ENCODE assay signal across 21 mouse cellular contexts in the genomic region with DNA sequence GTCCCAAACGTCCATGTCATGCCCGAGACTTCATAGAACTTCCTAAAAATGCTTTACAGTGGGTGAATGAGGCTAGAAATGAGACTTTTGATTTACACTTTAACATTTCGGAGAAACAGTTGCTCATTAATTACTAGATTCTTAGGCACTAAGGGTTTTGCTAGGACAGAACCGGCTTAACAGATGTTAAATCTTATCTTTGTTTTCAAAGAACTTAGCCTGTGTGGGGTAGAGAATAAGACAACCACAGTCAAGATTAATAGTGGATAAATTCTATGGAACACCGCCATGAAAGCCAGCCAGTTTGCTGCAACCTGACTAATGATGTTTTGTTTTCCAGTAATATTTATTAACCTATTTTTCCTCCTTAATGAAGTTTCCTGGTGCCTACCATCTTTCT.
A peak's percentile ranks its signal among the peaks of the same experiment; 100 is the strongest.
DNase-seq lines count a peak whose midpoint lies in the region; ATAC-seq lines count a peak whose summit lies in the region.
"Had no signal": no experiment of that assay in that cellular context is flagged by ENCODE, and none has a peak within 500 bp of the region (broad histone marks: within the 10 kb centered on the region; RNA-seq: fewer than 3 reads in every experiment).

No protein-coding gene starts in this region.

- no peaks in the 10 kb centered on the region for H3K4me1 ChIP-seq in kidney, embryonic 15.5 days
- H3K4me1 ChIP-seq: embryonic facial prominence, embryonic 13.5 days; embryonic facial prominence, embryonic 15.5 days; forebrain, embryonic 10.5 days; forebrain, embryonic 12.5 days had no signal

- no peak overlapping the region for H3K27ac ChIP-seq in kidney, embryonic 15.5 days
- H3K27ac ChIP-seq: embryonic facial prominence, embryonic 13.5 days; embryonic facial prominence, embryonic 15.5 days; forebrain, embryonic 10.5 days; forebrain, embryonic 12.5 days had no signal

- no peaks in the 10 kb centered on the region for H3K36me3 ChIP-seq in kidney, embryonic 15.5 days
- H3K36me3 ChIP-seq: embryonic facial prominence, embryonic 13.5 days; embryonic facial prominence, embryonic 15.5 days; forebrain, embryonic 10.5 days; forebrain, embryonic 12.5 days had no signal

- H3K4me2 ChIP-seq in kidney, embryonic 15.5 days = no peak overlapping the region
- H3K4me2 ChIP-seq: embryonic facial prominence, embryonic 13.5 days; embryonic facial prominence, embryonic 15.5 days; forebrain, embryonic 12.5 days had no signal

- DNase-seq in kidney, adult 11 months = no peak
- peak; percentile 5 for DNase-seq in kidney, postnatal 14 days
- DNase-seq in kidney, postnatal 25 days = no peak
- DNase-seq: adrenal gland, adult 2 months; adrenal gland, postnatal 10 days; adrenal gland, postnatal 25 days; cerebellum, adult 11 months; cerebellum, adult 18-20 months; cerebellum, adult 8-10 months; cerebellum, adult 9-11 months; cerebellum, postnatal 14 days; cerebellum, postnatal 36 days; embryo, embryonic 11 days had no signal

- no peak overlapping the region for H3K4me3 ChIP-seq in kidney, embryonic 15.5 days (replicated peaks)
- H3K4me3 ChIP-seq: embryonic facial prominence, embryonic 13.5 days; embryonic facial prominence, embryonic 15.5 days; erythroblast, embryonic 14.5 days; forebrain, embryonic 10.5 days; forebrain, embryonic 12.5 days had no signal

- no peaks in the 10 kb centered on the region for H3K9me3 ChIP-seq in kidney, embryonic 15.5 days (replicated peaks)
- H3K9me3 ChIP-seq: embryonic facial prominence, embryonic 13.5 days; embryonic facial prominence, embryonic 15.5 days; forebrain, embryonic 10.5 days; forebrain, embryonic 12.5 days had no signal

- no peak overlapping the region for H3K9ac ChIP-seq in kidney, embryonic 15.5 days
- H3K9ac ChIP-seq: embryonic facial prominence, embryonic 13.5 days; embryonic facial prominence, embryonic 15.5 days; forebrain, embryonic 12.5 days had no signal

- H3K27me3 ChIP-seq in kidney, embryonic 15.5 days = no peaks in the 10 kb centered on the region
- H3K27me3 ChIP-seq: embryonic facial prominence, embryonic 13.5 days; embryonic facial prominence, embryonic 15.5 days; forebrain, embryonic 12.5 days had no signal

- 54% methylated on average over 5 of the region's 5 CpGs for WGBS in kidney, embryonic 15.5 days

- 0 out of 2 replicates have a peak, but pooled peaks have one; percentile 52 for ATAC-seq in kidney, embryonic 15.5 days (replicated peaks; ENCODE audit: low FRiP score)
- ATAC-seq: forebrain, embryonic 14.5 days; forebrain, embryonic 16.5 days had no signal
